Mouse (Mus musculus): ENCODE data around the gene Spryd3.

DNA sequence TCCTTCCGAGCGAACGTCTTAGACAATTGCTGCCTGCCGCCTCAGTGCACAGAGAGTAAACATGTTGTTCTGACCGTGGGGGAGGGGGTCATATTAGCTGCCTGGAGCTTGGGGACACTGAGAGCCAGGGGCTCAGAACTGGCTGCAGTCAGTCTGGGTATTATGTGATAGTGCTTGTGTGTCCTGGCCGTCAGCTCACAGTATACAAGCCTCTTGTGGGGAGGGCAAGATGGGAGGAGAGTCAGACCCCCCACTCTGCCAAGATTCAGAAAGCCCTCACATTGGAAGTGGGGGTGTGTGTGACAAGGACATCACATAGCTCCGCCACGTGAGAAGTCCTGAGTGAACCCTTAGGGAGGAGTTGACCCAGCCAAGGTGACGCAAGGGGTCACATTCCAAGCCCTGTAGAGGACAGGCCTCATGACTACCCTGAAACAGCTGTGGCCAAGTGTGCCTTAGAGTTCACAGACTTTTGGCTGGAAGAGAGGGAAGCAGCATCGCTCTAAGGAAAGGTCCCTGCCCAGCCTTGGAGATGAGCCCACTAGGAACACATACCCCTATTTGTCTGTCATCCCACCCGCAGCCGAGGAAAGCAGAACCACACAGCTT is 32.0 kb downstream of the Spryd3 start:
- TF ChIP-seq CTCF (IDR thresholded peaks at IDR 0.05; ENCODE audit: control insufficient read depth, insufficient read depth, insufficient read length) (no peak), MYOD1 (IDR thresholded peaks at IDR 0.05; ENCODE audit: control insufficient read depth, insufficient read length, low read depth) (peak; percentile 91), MYOG (IDR thresholded peaks at IDR 0.05; ENCODE audit: control insufficient read depth, extremely low read depth, insufficient read length) (no peak), CEBPB (IDR thresholded peaks at IDR 0.05; ENCODE audit: low read depth) (peak; percentile 91), USF1 (IDR thresholded peaks at IDR 0.05; ENCODE audit: low read depth) (peak; percentile 62), MAX (IDR thresholded peaks at IDR 0.05) (peak; percentile 59)

Measured in C2C12 (cell line).